Mouse (Mus musculus) kidney, adult 18-20 months (tissue): Measurements from ENCODE around the gene Cpne1.
A peak's percentile ranks its signal among the peaks of the same experiment; 100 is the strongest.

Experiments used
- DNase-seq: peaks from one replicate; pipeline ENCODE4 v3.0.0; 2021

The Cpne1 gene

DNA sequence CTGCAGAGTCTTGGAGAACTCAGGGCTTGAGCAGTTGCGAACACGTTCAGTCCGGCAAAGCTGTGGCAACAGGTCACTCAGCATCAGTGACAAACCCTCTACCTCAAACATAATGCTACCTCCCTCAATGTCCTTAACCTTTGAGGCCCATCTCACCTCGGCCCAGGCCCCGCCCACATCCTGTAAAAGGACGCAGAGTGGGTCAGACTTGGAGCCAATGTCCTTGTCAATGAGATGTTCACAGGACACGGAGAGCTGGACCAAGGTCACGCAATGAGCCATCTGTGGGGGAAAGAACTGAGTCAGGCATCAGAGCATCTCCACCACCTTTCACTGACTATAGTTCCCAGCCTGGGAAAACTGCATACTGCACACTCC lies 32.6 kb downstream of the Cpne1 start:
- DNase-seq: no peak

DNA sequence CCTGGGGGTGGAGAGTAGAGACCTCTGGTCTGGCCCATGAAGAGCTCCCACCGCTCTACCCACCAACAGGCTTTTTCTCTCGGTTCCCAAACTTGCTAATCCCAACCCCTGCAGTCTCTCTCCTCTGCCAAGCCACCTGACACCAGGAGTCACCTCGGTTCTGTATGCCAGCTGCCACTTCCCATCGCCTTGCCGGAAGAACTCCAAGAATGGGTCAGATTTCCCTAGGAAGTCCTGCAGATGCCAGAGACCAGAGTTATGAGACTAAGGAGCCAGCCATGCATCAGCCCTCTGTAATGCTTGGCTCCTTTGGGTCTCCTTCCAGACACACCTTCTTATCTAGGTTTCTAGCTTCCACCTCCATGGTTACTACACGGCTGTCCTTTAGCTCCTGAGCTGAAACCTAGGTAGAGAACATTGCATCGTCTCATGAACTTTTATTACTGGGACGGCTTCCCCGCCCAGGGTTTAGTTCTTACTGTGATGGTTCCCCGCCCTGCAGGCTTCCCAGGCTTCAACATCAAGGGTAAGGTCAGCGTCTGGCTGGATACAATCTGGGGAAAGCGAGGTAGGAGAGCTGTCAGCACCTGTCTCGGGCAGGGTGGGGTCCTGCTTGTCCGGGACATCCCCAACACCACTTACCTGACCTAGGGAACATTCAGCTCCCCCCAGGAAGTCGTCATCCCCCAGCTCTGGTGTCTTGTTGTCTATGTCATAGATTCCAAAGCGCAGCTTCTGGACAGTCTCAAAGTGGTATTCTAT lies 33.2 kb downstream of the Cpne1 start:
- no peak for DNase-seq

DNA sequence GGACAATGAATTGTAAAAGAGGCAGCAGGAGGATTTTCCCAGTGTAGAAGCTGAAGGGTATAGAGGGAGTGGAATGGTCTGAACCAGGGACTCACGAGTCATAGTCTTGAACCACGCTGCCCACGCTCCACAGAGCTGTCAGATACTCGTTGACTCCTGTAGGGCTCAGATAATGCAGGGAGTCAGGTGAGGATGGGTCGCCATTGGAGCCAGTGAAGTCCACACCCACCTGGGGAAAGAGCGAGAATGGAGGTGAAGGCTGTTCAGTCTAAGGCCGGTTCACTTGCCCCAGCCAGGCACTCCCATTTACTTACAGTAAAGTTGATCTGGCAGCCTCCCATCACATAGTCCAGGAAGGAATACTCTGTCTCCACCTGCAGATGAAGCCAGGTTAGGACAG lies 34.3 kb downstream of the Cpne1 start:
- DNase-seq: no peak

DNA sequence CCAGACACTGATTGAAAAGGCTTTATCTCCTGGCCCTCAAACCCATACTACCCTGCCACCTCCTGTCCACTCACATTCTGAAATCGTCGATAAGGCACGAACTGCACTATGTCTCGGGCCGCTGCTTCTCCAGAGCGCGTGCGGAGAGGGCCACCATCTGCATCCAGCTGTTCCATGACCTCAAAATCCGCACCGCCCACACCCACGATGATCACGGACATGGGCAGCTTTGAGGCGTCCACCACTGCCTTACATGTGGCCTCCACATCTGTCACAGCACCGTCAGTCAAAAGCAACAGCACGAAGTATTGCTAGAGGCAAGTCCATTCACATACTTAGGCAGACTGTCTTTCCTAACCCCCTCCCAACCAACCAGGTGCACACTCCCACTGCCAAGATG lies 38.0 kb downstream of the Cpne1 start:
- no peak for DNase-seq

GRCm38 (mm10) chr2:156071236-156071635 lies 40.5 kb downstream of the Cpne1 start:
- no peak for DNase-seq

DNA sequence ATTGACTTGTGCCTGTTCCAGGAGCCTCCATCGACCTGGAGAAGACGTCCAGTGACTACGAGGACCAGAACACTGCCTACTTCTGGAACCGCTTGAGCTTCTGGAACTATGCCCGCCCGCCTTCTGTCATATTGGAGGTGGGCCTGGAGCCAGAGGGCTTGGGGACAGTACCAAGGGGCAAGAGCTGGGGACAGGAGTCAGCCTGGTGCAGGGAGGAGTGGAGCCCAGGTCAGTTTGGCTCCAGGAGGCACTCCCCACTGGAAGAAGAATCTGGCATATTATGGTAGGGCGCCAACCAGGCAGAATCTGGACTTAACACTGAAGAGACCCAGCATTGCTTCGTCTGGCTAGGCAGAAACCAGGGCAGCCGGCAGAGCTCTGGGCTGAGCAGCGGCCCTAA lies 43.8 kb downstream of the Cpne1 start:
- DNase-seq: peak; percentile 25

DNA sequence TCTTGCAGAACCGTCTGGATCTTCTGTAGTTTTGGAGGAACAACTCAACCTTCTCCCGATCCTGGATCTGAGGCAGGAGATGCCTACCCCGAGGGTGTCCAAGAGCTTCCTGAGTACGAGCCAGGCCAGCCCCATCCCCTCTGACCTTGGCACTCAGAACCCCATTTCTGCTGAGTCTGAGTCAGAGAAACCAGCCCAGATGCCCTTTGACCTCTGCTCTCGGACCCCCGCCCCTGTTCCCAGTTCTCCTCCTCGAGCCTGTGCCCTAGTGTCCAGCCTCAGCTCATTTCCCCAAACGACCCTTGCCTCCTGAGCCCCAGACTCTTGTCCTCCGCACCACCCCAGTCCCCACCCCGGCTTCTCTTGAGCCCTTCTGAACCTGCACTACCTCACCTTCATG lies 45.6 kb downstream of the Cpne1 start:
- no peak for DNase-seq

GRCm38 (mm10) chr2:156065099-156066041 lies 46.4 kb downstream of the Cpne1 start, which contains the start of gene Spag4:
Gene Spag4, plus strand, starts transcription at chr2:156065175.
- DNase-seq: peak; percentile 81

- DNase-seq: no peak
Measured at GRCm38 (mm10) chr2:156052816-156053215, 58.9 kb downstream of the Cpne1 start, which contains the start of gene Fer1l4. Gene Fer1l4, minus strand, starts transcription at chr2:156052947.

DNA sequence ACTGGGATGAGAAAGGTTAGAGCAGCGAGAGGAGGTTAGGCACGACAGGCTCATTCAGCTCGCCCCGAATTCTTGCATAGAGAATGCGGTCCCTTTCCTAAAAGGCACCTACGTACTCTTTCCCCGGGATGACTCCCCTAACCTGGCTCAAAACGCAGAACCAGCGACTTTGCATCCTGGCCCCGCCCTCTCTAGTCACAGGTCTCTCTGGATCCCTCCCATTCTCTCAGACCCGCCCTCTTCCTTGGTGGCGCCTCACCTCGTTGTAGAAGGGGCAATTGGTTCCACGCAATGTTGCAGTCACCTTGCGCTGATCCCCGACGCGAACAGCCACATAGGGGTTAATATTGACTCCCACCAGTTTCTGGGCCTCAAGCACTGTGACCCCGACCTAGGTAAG lies 63.8 kb downstream of the Cpne1 start:
- DNase-seq: peak; percentile 22

GRCm38 (mm10) chr2:156042903-156043302 lies 68.9 kb downstream of the Cpne1 start:
- DNase-seq: no peak

DNA sequence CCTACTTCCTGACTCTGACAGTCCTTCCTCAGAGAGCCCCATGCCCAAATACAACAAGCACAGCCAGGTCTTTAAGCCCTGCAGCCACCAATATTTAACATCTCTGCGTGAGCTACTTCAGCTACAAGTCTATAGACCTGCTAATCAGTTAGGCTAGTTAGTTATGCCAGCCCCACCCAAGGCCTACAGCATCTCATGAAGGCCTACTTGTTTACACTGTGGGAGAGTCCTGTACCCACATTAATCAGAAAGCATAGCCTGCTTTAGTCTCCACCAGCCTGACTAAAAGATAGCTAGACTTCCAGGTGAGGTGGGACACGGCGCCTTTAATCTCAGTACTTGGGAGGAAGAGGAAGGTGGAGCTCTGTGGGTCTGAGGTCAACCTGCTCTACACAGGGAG lies 72.4 kb downstream of the Cpne1 start:
- DNase-seq: no peak

DNA sequence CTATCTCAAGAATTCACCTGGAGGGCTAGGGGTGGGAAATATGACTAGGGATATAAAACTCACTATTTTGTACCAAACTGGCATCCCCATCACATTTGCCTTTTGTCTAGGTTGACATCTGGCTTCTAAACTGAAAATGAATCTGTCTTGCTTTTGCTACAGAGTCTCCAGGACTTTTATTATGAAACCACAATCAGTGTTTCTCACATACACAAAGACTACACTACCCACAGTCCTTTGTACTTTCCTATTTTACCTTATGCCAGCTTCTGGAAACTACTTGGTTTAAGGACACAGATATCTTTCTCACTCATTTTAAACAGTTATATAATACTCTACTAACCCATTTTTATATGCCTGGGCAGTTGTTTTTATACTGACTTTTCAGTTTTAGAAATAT lies 86.3 kb downstream of the Cpne1 start:
- DNase-seq: no peak
